Mouse (Mus musculus) macrophage (primary cell): ENCODE results near the gene Tmco1. TPM values are rescaled to one million over a fixed set of nuclear protein-coding genes. Genes with fewer than 3 reads are reported as not detected.
A peak's percentile ranks its signal among the peaks of the same experiment; 100 is the strongest.

Experiments used
- H3K27ac ChIP-seq: fragments of 350-480 bp; formaldehyde crosslinking; 2 replicates; pipeline ENCODE4 v1.9.0; 2021
- H3K36me3 ChIP-seq: fragments of 350-480 bp; formaldehyde crosslinking; 2 replicates; pipeline ENCODE4 v1.9.0; 2021; ENCODE audit errors: inconsistent target
- H3K4me3 ChIP-seq: fragments of 350-480 bp; formaldehyde crosslinking; 2 replicates; pipeline ENCODE4 v1.9.0; 2021; ENCODE audit errors: inconsistent target
- H3K79me2 ChIP-seq: fragments of 350-480 bp; formaldehyde crosslinking; 2 replicates; pipeline ENCODE4 v1.9.0; 2021; ENCODE audit errors: inconsistent target
- WGBS: methylation state at CpG from one replicate; pipeline ENCODE4 v1.1.7; 2026; ENCODE audit warnings: inconsistent platforms; ENCODE audit not compliant: missing documents; 5-methylcytosine and 5-hydroxymethylcytosine counted together
- polyA plus RNA-seq: library from polyadenylated mRNA; stranded (reverse); fragments of 250-400 nt; gene quantifications from 3 replicates; pipeline ENCODE4 v1.2.4, GENCODE M21; 2018; ENCODE audit warnings: inconsistent platforms

Tmco1 gene
- polyA plus RNA-seq, 1 experiment from 2014 or later = 127 TPM

GRCm38 (mm10) chr1:167274646-167275390 lies 33.4 kb upstream of the Tmco1 start:
- WGBS = 90% methylated on average over 12 of the region's 12 CpGs
- no peak overlapping the region for H3K27ac ChIP-seq
- H3K4me3 ChIP-seq = no peak overlapping the region
- H3K79me2 ChIP-seq = peaks cover 87% of the 10 kb centered on the region
- H3K36me3 ChIP-seq = no peaks in the 10 kb centered on the region

GRCm38 (mm10) chr1:167278395-167278794 lies 29.8 kb upstream of the Tmco1 start:
- 90% methylated on average over 6 of the region's 6 CpGs for whole genome bisulfite sequencing

GRCm38 (mm10) chr1:167279160-167279715 lies 28.9 kb upstream of the Tmco1 start:
- Histone ChIP-seq H3K4me3 (no peak overlapping the region), H3K27ac (no peak overlapping the region), H3K79me2 (peaks cover 93% of the 10 kb centered on the region), H3K36me3 (no peaks in the 10 kb centered on the region)
- WGBS = 95% methylated on average over 13 of the region's 13 CpGs

More at GRCm38 (mm10) chr1:167278395-167278794, 29.8 kb upstream of the Tmco1 start:
- Histone ChIP-seq H3K79me2 (peaks cover 100% of the 10 kb centered on the region), H3K36me3 (no peaks in the 10 kb centered on the region), H3K4me3 (no peak overlapping the region), H3K27ac (no peak overlapping the region)

- Histone ChIP-seq H3K4me3 (no peak overlapping the region), H3K79me2 (peaks cover 85% of the 10 kb centered on the region), H3K27ac (no peak overlapping the region), H3K36me3 (no peaks in the 10 kb centered on the region)
- WGBS = 57% methylated on average over 10 of the region's 10 CpGs
Observed at GRCm38 (mm10) chr1:167280061-167280460, 28.1 kb upstream of the Tmco1 start.

GRCm38 (mm10) chr1:167282112-167282511 lies 26.1 kb upstream of the Tmco1 start:
- no peak overlapping the region for H3K27ac ChIP-seq
- peaks cover 65% of the 10 kb centered on the region for H3K79me2 ChIP-seq
- WGBS = 94% methylated on average over 3 of the region's 3 CpGs

GRCm38 (mm10) chr1:167282768-167283167 lies 25.4 kb upstream of the Tmco1 start:
- Histone ChIP-seq H3K36me3 (no peaks in the 10 kb centered on the region), H3K4me3 (no peak overlapping the region), H3K27ac (peak overlapping the region; percentile 24; the same call in 1 of the 2 replicates), H3K79me2 (peaks cover 58% of the 10 kb centered on the region)
- WGBS = 49% methylated on average over 5 of the region's 5 CpGs

More at GRCm38 (mm10) chr1:167282112-167282511, 26.1 kb upstream of the Tmco1 start:
- Histone ChIP-seq H3K4me3 (no peak overlapping the region), H3K36me3 (no peaks in the 10 kb centered on the region)

GRCm38 (mm10) chr1:167283441-167284257 lies 24.5 kb upstream of the Tmco1 start:
- Histone ChIP-seq H3K4me3 (peak overlapping the region; percentile 67), H3K79me2 (peaks cover 49% of the 10 kb centered on the region), H3K36me3 (no peaks in the 10 kb centered on the region), H3K27ac (peak overlapping the region; percentile 41)
- WGBS = 2% methylated on average over 42 of the region's 44 CpGs

GRCm38 (mm10) chr1:167284258-167284836 lies 23.8 kb upstream of the Tmco1 start:
- peak overlapping the region; percentile 67 for H3K4me3 ChIP-seq
- H3K36me3 ChIP-seq = no peaks in the 10 kb centered on the region
- H3K27ac ChIP-seq = no peak overlapping the region
- peaks cover 42% of the 10 kb centered on the region for H3K79me2 ChIP-seq
- under 1% methylated on average over 55 of the region's 73 CpGs for WGBS

- no peaks in the 10 kb centered on the region for H3K36me3 ChIP-seq
- H3K27ac ChIP-seq = no peak overlapping the region
- peaks cover 37% of the 10 kb centered on the region for H3K79me2 ChIP-seq
- peak overlapping the region; percentile 23 for H3K4me3 ChIP-seq
- under 1% methylated on average over 51 of the region's 51 CpGs for WGBS
Observed at GRCm38 (mm10) chr1:167284837-167285319, 23.3 kb upstream of the Tmco1 start.

GRCm38 (mm10) chr1:167285320-167285355 lies 23.0 kb upstream of the Tmco1 start, which contains the start of gene Uck2:
Gene Uck2 (minus strand): TSS chr1:167285320.
- Histone ChIP-seq H3K79me2 (peaks cover 34% of the 10 kb centered on the region), H3K4me3 (peak within 1 kb of the TSS; percentile 67), H3K27ac (no peak within 1 kb of the TSS), H3K36me3 (no peaks in the 10 kb centered on the region)
- 0% methylated on average over 2 of the region's 2 CpGs for WGBS

GRCm38 (mm10) chr1:167285356-167285755 lies 22.8 kb upstream of the Tmco1 start:
- H3K79me2 ChIP-seq = peaks cover 32% of the 10 kb centered on the region
- H3K27ac ChIP-seq = no peak overlapping the region
- no peaks in the 10 kb centered on the region for H3K36me3 ChIP-seq
- WGBS = 18% methylated on average over 8 of the region's 8 CpGs
- H3K4me3 ChIP-seq = peak overlapping the region; percentile 23

- WGBS = 81% methylated on average over 5 of the region's 5 CpGs
- H3K27ac ChIP-seq = no peak overlapping the region
- H3K79me2 ChIP-seq = peaks cover 14% of the 10 kb centered on the region
- no peaks in the 10 kb centered on the region for H3K36me3 ChIP-seq
- H3K4me3 ChIP-seq = no peak overlapping the region
Observed at GRCm38 (mm10) chr1:167287156-167287555, 21.0 kb upstream of the Tmco1 start.

- Histone ChIP-seq H3K27ac (no peak overlapping the region), H3K4me3 (no peak overlapping the region), H3K36me3 (no peaks in the 10 kb centered on the region), H3K79me2 (no peaks in the 10 kb centered on the region; the same call in 1 of the 2 replicates)
- 34% methylated on average over 11 of the region's 11 CpGs for WGBS
Observed at GRCm38 (mm10) chr1:167288665-167289538, 19.3 kb upstream of the Tmco1 start.
